Mouse (Mus musculus) left cerebral cortex, adult 2 months (tissue): ENCODE measurements around the gene Dbnl. TPM values are rescaled to one million over a fixed set of nuclear protein-coding genes. Genes with fewer than 3 reads are reported as not detected.
A peak's percentile ranks its signal among the peaks of the same experiment; 100 is the strongest.

Experiments
- DNase-seq, 2 experiments: peaks; one replicate each; pipeline ENCODE4 v3.0.0; 2021 to 2022; ENCODE audit warnings: low spot score in 2 of 2, mixed read lengths in 1 of 2; ENCODE audit errors: extremely low spot score in 1 of 2
- H3K27ac ChIP-seq: fragments of 200-600 bp; 2 replicates; pipeline ENCODE4 v1.8.1; 2022
- H3K4me3 ChIP-seq: fragments of 200-600 bp; 2 replicates; pipeline ENCODE4 v1.8.1; 2022
- CTCF ChIP-seq: fragments of 200-600 bp; IDR thresholded peaks from 2 replicates; pipeline ENCODE4 v1.8.1; 2022; ENCODE audit warnings: antibody characterized with exemption, mild to moderate bottlenecking, moderate library complexity
- intact Hi-C: fragments of 180-260 bp; cut with DNase I; formaldehyde crosslinking; loops from one replicate; pipeline ENCODE4 v1.15.1; 2025
- total RNA-seq, 2 experiments: library from RNA; stranded (reverse); gene quantifications; 2 replicates each; pipeline ENCODE4 v1.2.3; 2021

The Dbnl gene
- total RNA-seq, 2 experiments from 2014 or later = 68.0 to 68.4 TPM

DNA sequence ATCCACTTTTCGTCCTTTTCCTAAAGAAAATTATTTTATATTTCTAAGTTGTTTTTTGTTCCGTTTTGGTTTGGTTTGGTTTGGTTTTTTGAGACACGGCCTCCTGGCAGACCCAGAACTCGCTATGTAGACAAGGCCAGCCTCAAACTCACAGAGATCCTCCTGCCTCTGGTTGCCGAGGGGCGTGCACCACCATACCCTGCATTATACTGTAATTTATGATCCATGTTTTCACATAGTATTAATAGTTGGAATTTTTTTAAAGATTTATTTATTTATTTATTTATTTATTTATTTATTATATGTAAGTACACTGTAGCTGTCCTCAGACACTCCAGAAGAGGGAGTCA is 25.7 kb upstream of the Dbnl start:
- TF ChIP-seq CTCF = no peak
- DNase-seq = no peak
- intact Hi-C loops = loop anchor here (1.0 to 5.0 kb wide), 3 partner anchors 21 to 665 kb away; partner anchors contain the start of genes Dbnl, Ewsr1 and Rhbdd3
- peak overlapping the region; percentile 99 for H3K27ac ChIP-seq
- H3K4me3 ChIP-seq = peak overlapping the region; percentile 80

DNA sequence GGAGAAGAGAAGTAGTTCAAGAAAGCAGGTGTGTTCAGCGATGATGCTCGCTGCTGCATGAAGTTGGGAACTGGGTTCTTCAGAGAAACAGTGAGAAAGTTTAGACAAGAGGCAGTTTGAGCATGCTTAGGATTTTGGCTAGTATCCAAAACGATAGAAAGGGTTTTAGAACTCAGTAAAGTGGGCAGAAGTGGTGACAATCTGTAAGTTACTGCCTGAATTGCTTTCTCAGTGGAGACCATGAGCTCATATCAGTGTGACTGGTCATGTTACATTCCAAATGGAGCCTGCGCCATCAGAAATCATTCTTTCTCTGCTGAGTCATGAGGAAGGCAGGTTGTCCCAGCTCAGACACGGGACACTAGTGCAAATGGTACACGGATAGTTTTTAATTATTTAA is 22.3 kb upstream of the Dbnl start:
- Histone ChIP-seq H3K4me3 (no peak overlapping the region), H3K27ac (no peak overlapping the region)
- intact Hi-C loops = no loop called here
- TF ChIP-seq CTCF = no peak
- DNase-seq = no peak

GRCm38 (mm10) chr11:5778481-5778880 is 9.8 kb upstream of the Dbnl start:
- DNase-seq = no peak
- no peak overlapping the region for H3K4me3 ChIP-seq
- no peak overlapping the region for H3K27ac ChIP-seq
- peak; percentile 40 for TF ChIP-seq CTCF
- intact Hi-C loops = no loop called here

- Histone ChIP-seq H3K27ac (no peak overlapping the region), H3K4me3 (no peak overlapping the region)
- TF ChIP-seq CTCF = no peak
- no peak for DNase-seq
- intact Hi-C loops = no loop called here
Observed at GRCm38 (mm10) chr11:5780035-5780499, 8.2 kb upstream of the Dbnl start.

DNA sequence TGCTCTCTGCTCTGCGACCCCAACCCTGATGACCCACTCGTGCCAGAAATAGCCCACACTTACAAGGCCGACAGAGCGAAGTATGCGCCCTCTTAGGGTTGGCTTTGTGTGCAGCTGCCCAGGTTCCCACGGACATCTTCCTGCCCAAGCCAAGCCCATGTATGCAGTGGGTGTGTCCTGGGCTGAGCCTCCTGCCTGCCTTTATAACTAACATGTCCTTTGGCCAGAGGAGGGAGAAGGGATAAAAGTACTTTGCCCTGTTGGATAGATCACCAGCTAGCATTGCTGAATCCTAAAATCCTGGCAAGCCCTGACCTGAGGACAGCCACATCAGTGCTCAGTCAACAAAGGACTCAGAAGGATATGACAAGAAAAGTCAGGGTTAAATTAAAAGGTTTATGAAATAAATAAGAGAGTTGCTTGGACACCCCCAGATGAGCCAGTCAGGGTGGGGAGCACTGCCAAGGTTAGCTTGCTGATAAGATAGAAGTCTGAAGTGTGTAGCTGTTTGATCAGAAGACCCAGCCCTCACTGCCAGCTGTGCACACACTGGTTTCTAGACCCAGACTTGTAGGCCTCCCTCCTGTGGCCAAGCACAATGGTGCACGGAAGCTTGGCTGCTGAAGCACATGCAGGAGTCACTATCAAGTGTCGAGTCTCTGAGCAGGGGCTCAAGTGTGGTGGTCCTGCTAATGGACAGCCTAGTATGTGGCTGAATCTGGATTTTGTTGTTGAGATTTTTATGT is 5.9 kb upstream of the Dbnl start:
- intact Hi-C loops = no loop called here
- no peak for DNase-seq
- TF ChIP-seq CTCF = no peak; the same call in 1 of the 2 replicates

DNA sequence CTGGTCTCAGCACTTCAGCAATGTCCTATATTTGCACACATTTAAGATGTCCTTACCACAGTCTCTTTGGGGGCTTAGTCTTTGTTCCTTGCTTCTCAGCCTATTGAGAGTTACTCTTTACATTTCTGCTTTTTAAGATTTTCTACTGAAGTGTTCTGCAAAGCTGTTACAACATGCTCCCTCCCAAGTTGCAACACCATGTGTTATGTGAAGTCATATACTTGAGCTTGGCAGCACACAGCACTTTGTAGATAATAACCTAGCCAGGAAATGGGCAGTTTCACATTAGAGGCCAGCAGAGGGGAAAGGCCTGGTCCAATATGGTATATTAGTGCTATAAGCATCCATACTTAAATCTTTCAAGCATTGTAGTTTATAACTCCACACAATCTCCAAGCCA is 2.6 kb upstream of the Dbnl start:
- Histone ChIP-seq H3K27ac (no peak overlapping the region), H3K4me3 (no peak overlapping the region)
- TF ChIP-seq CTCF = no peak
- DNase-seq = no peak
- intact Hi-C loops = no loop called here

More for the DNA sequence above, 5.9 kb upstream of the Dbnl start:
- no peak overlapping the region for H3K27ac ChIP-seq
- no peak overlapping the region for H3K4me3 ChIP-seq

- H3K4me3 ChIP-seq = peak overlapping the region; percentile 77
- TF ChIP-seq CTCF = no peak
- peak overlapping the region; percentile 86 for H3K27ac ChIP-seq
- DNase-seq = no peak
- intact Hi-C loops = loop anchor here (1.0 to 2.0 kb wide), 4 partner anchors 25 to 91 kb away; partner anchors contain the start of genes Pold2 and Urgcp
Observed at GRCm38 (mm10) chr11:5787671-5788055, 625 bp upstream of the Dbnl start.

DNA sequence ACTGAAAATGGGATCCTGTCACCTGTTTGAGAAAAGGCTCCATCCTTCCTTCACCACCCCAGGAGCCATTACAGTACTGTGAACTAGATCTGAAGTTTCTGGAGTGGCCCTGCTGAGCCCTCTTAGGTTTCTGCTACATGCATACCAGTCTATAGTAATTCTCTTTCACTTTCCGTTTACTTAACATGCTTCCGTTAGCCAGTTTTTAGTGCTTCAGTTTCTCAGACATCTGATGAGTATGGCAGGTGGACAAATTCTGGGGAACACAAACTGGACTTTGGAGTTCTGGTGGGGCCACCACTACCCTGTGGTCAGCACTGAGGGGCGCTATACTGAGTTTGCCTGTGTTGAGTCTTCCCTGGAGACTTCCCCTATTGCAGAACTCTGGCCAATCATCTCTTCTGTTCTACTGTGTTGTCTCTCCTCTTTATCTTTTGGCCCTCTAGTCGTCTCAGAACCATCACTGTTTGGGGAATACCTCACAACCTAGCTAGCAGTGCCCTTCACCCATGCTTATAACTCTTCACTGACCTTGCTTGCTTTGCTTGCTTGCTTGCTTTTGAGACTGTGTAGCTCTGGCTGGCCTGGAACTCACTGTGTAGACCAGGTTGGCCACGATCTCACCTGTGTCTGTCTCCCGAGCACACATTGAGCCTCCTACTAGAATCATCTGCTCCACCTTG is 924 bp downstream of the Dbnl start:
- 0 out of 2 replicates have a peak, but pooled peaks have one; percentile 1 for TF ChIP-seq CTCF
- peak overlapping the region; percentile 86 for H3K27ac ChIP-seq
- peak overlapping the region; percentile 77 for H3K4me3 ChIP-seq
- intact Hi-C loops = loop anchor here (2.0 kb wide), 3 partner anchors 48 to 90 kb away; partner anchors contain the start of gene Pold2
- DNase-seq = no peak

DNA sequence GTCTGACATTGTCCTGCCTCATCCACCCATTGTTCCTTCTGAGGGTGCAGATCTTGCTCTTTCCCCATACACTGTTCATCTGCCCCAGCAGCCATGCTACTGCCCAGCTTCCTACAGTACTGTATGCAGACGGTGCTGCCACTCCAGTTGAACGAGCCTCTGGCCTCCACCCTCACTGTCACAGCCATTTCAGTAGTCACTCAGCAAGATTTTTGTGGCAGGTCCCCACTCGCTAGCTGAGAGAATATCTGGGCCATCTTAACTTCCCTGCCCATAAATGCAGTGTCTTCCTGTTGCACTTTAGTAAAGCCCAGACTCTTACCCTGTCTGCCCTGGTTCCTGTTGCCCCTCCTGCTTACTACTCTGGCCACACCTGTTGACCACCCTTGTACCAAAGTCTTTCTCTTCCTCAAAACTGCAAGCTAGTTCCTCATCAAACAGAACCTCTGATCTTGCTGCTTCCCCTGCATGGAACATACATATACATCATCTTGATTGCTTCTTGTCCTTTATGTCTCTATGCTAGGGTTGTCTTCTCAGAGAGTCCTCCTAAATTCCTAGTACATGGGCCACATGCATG is 1.6 kb downstream of the Dbnl start:
- TF ChIP-seq CTCF = no peak
- H3K4me3 ChIP-seq = no peak overlapping the region
- no peak overlapping the region for H3K27ac ChIP-seq
- intact Hi-C loops = loop anchor here (2.0 kb wide), 3 partner anchors 47 to 89 kb away; partner anchors contain the start of gene Pold2
- DNase-seq = no peak

GRCm38 (mm10) chr11:5790431-5790830 is 2.1 kb downstream of the Dbnl start:
- TF ChIP-seq CTCF = no peak
- Histone ChIP-seq H3K27ac (no peak overlapping the region), H3K4me3 (no peak overlapping the region)
- DNase-seq = no peak
- intact Hi-C loops = no loop called here

- H3K4me3 ChIP-seq = no peak overlapping the region
- intact Hi-C loops = no loop called here
- DNase-seq = no peak
- no peak for TF ChIP-seq CTCF
- H3K27ac ChIP-seq = peak overlapping the region; percentile 45; the same call in 1 of the 2 replicates
Observed at GRCm38 (mm10) chr11:5795290-5795689, 7.0 kb downstream of the Dbnl start.

GRCm38 (mm10) chr11:5795706-5796105 is 7.4 kb downstream of the Dbnl start:
- no peak for DNase-seq
- no peak overlapping the region for H3K4me3 ChIP-seq
- H3K27ac ChIP-seq = peak overlapping the region; percentile 45; the same call in 1 of the 2 replicates
- intact Hi-C loops = no loop called here
- no peak for TF ChIP-seq CTCF
